Mouse (Mus musculus) Patski (cell line): ENCODE measurements around the gene Wfdc11. TPM values are rescaled to one million over a fixed set of nuclear protein-coding genes. Genes with fewer than 3 reads are reported as not detected.
A peak's percentile ranks its signal among the peaks of the same experiment; 100 is the strongest.
"Not testable (repeated sequence)": the region's sequence is repeated elsewhere in the genome, so short reads cannot be mapped to it uniquely, and the experiment has no call there.

Experiments used
- ATAC-seq: fragments of 100-300 bp; one replicate; pipeline ENCODE4 v1.8.0; 2021
- CTCF ChIA-PET: fragments of 350-600 bp; sonication (Branson Sonifier 250); formaldehyde crosslinking; loops from one replicate; lab custom pipeline; 2022; ENCODE audit warnings: inconsistent platforms; lab: Charles Lee
- POLR2A ChIA-PET: fragments of 350-600 bp; sonication (Branson Sonifier 250); formaldehyde crosslinking; loops from one replicate; lab custom pipeline; 2022; ENCODE audit warnings: antibody characterized with exemption, inconsistent platforms; lab: Charles Lee
- DNase-seq: peaks from one replicate; pipeline ENCODE4 v3.0.0-alpha.2; 2011; ENCODE audit warnings: low read depth, low spot score
- H3K27me3 ChIP-seq: fragments of 371-371 bp; one replicate; pipeline ENCODE4 v1.5.1; 2021
- CTCF ChIP-seq: fragments of 100-300 bp; IDR thresholded peaks from one replicate; pipeline ENCODE4 v1.5.1; 2021
- in situ Hi-C: fragments of 300-500 bp; cut with MboI; formaldehyde crosslinking; loops from 3 replicates; pipeline ENCODE4 v1.11.1; 2018; ENCODE audit warnings: low pct_unique_long_range_greater_than_20kb, mixed read lengths
- polyA plus RNA-seq: library from polyadenylated mRNA; unstranded; gene quantifications from one replicate; pipeline ENCODE4 v1.2.3, GENCODE M21; 2021

Wfdc11 gene
- not detected for polyA plus RNA-seq

DNA sequence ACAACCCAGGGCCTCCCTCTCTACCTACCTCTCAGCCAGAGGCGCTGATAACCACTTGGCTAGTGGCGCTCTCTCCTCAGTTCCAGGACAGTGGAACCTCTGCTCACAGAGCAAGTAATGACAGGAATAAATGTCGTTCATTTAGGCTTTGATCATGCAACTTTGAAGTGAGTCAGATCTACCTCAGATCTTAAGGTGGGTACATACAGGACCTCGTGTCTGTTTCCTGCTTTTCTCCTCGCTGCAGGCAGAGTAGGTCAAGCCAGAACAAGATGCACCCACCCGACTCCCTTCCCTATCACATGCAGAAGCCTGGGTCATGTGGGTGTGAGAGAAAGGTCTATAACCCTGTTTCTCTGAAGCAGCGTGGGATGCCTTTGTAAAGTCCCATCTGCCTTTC, at the start of gene Wfdc11:
Wfdc11 (minus strand) TSS at position 101 of the 400 bp plus-strand sequence.
- CTCF ChIA-PET, result no interaction called here
- POLR2A ChIA-PET, result no interaction called here
- in situ Hi-C loops, result no loop called here
- no peak for DNase-seq
- ATAC-seq, result no peak
- TF ChIP-seq CTCF, result no peak
- H3K27me3 ChIP-seq, result no peaks in the 10 kb centered on the region

DNA sequence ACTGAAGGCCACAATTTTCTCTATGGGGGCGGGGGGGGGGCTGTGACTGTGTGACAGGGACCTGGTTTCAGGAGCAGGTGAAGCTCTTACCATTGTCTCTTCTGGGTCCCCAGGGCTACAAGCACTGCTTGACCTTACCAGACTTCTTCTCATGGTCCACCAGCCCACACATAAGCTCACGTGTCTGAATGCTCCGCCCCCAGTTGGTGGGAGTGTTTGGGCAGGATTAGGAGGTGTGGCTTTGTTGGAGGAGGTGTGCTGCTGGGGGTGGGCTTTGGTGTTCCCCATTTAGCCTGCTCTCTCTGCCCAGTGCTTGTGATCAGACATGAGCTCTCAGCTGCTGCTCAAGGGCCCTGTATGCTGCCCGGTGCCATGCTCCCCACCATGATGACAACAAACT, 49.4 kb upstream of the Wfdc11 start:
- DNase-seq (no peak), ATAC-seq (no peak)
- H3K27me3 ChIP-seq, result peaks cover 15% of the 10 kb centered on the region
- in situ Hi-C loops, result loop anchor here (5.0 kb wide), 1 partner anchor 131 kb away; the partner anchor contains the start of gene Eppin
- no peak for TF ChIP-seq CTCF
- ChIA-PET CTCF (no interaction called here), POLR2A (no interaction called here)

DNA sequence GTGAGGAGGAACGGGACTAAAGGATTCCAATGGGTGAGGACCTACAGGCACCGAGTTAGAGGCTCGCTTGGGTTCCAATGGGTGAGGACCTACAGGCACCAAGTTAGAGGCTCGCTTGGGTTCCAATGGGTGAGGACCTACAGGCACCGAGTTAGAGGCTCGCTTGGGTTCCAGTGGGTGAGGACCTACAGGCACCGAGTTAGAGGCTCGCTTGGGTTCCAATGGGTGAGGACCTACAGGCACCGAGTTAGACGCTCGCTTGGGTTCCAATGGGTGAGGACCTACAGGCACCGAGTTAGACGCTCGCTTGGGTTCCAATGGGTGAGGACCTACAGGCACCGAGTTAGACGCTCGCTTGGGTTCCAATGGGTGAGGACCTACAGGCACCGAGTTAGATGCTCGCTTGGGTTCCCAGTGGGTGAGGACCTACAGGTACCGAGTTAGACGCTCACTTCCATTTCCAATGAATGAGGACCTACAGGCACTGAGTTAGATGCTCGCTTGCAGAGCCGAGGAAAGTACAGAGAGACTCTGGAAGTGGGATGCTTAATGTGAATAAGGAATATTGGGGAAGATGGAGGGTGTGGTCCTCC, 42.4 kb upstream of the Wfdc11 start:
- CTCF ChIA-PET, result interaction anchor here (1.2 kb wide), 1 partner anchor 125 kb away, joined by 3 read pairs; no protein-coding TSS in a partner anchor
- ATAC-seq, DNase-seq, in situ Hi-C loops, POLR2A ChIA-PET: not testable (repeated sequence)
- peaks cover 17% of the 10 kb centered on the region for H3K27me3 ChIP-seq

DNA sequence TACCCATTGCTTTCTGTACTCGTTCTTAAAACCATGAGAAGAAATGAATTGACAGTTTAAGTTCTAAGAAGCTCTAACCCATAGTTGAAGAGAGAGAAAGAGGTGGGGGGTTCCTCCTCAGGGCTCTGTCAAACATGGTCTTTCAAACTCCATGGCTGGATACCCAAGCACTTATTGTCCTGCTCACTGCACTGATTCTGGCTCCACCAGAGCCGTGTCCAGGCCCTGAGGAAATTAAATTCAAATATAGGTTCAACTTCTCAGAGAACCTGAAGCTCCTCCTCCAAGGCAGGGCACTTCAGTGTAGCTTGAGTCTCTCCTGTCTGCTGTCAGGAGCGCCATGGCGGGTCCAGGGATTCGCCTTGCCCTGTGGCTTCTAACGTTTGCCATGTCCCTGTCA, 41.1 kb upstream of the Wfdc11 start, which contains the start of gene Spint5:
Spint5 (plus strand) TSS at position 301 of the 400 bp plus-strand sequence.
- ChIA-PET CTCF (no interaction called here), POLR2A (no interaction called here)
- in situ Hi-C loops, result no loop called here
- ATAC-seq (no peak), DNase-seq (no peak)
- no peak for TF ChIP-seq CTCF
- peaks cover 17% of the 10 kb centered on the region for H3K27me3 ChIP-seq

GRCm38 (mm10) chr2:164705991-164706390, 32.1 kb upstream of the Wfdc11 start:
- ChIA-PET CTCF (no interaction called here), POLR2A (no interaction called here)
- in situ Hi-C loops, result no loop called here
- H3K27me3 ChIP-seq, result peaks cover 14% of the 10 kb centered on the region
- DNase-seq (no peak), ATAC-seq (no peak)
- no peak for TF ChIP-seq CTCF

DNA sequence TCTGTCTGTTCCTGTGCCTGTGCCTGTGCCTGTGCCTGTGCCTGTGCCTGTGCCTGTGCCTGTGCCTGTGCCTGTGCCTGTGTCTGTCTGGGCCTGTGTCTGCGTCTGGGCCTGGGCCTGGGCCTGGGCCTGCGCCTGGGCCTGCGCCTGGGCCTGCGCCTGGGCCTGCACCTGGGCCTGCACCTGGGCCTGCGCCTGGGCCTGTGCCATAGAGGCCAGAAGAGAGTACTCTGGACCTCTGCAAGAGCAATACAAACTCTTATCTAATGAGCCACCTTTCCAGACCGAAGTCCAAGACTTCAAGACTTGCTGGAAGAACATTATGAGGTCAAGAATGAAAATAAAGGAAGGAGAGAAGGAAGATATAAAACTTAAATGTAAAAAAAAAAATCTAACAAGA, 31.4 kb upstream of the Wfdc11 start:
- ChIA-PET POLR2A (no interaction called here), CTCF (no interaction called here)
- in situ Hi-C loops, result no loop called here
- peaks cover 19% of the 10 kb centered on the region for H3K27me3 ChIP-seq
- DNase-seq (no peak), ATAC-seq (no peak)
- no peak for TF ChIP-seq CTCF

DNA sequence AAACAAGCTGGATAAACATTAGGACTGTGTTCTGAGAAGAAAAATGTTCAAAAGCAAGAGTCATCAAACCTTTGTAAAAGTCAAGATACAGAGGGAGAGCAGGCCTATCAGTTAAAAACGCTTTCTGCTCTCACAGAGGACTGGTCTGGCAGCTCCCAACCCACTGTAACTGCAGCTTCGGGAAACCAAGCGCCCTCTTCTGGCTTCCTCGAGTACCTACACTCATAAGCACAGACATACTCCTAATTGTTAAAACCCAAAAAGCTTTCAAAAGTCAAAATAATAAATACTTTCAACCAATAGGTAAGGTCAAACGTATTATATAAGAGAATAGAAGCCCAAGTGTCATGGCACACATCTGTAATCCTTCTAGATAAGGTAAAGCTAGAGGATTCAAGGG, 30.3 kb upstream of the Wfdc11 start:
- in situ Hi-C loops, result no loop called here
- DNase-seq, result no peak
- TF ChIP-seq CTCF, result peak; percentile 14
- ATAC-seq, result no peak
- POLR2A ChIA-PET, result no interaction called here
- peaks cover 18% of the 10 kb centered on the region for H3K27me3 ChIP-seq
- CTCF ChIA-PET, result no interaction called here

- ChIA-PET POLR2A (interaction anchor here (1.0 kb wide), 1 partner anchor 17 kb away, joined by 3 read pairs; no protein-coding TSS in a partner anchor), CTCF (interaction anchor here (1.4 to 1.6 kb wide), 2 partner anchors 8 to 17 kb away, joined by 4 read pairs; no protein-coding TSS in a partner anchor)
- in situ Hi-C loops, result no loop called here
- H3K27me3 ChIP-seq, result peaks cover 30% of the 10 kb centered on the region
- no peak for TF ChIP-seq CTCF
- no peak for DNase-seq
- no peak for ATAC-seq
Observed at GRCm38 (mm10) chr2:164701761-164702160, 27.9 kb upstream of the Wfdc11 start.

DNA sequence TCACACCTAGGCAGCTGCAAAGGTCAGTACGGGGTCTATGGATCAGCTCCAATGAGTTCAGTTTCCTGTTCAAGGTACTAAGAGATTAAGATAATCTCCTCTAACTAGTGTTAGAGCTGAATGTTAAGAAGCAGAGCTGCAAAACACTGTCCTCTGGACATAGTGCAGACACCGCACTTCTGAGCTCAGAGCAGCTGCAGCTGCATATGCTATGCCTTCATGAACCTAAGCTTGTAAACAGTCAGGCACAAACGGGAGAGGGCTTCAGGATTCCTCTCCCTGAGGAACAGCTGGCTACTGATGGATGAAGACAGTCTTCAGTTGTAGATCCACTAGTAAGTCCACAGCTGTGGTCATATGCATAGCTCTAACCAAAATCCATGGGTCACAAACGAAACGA, 27.1 kb upstream of the Wfdc11 start:
- POLR2A ChIA-PET, result interaction anchor here (1.0 kb wide), 1 partner anchor 18 kb away, joined by 3 read pairs; no protein-coding TSS in a partner anchor
- no peak for DNase-seq

GRCm38 (mm10) chr2:164698201-164698600, 24.3 kb upstream of the Wfdc11 start, which contains the start of gene Spint4:
TSS of gene Spint4 (plus strand) at chr2:164698501.
- in situ Hi-C loops, result no loop called here
- ATAC-seq (no peak), DNase-seq (no peak)
- peaks cover 34% of the 10 kb centered on the region for H3K27me3 ChIP-seq
- CTCF ChIA-PET, result interaction anchor here (1.0 to 2.1 kb wide), 5 partner anchors 9 to 106 kb away, joined by 3 to 7 read pairs (median 3); no protein-coding TSS in a partner anchor
- no peak for TF ChIP-seq CTCF
- POLR2A ChIA-PET, result interaction anchor here (0.5 kb wide), 1 partner anchor 27 kb away, joined by 5 read pairs; no protein-coding TSS in a partner anchor

More for the DNA sequence above, 27.1 kb upstream of the Wfdc11 start:
- H3K27me3 ChIP-seq, result peaks cover 30% of the 10 kb centered on the region
- ATAC-seq, result no peak
- in situ Hi-C loops, result no loop called here
- CTCF ChIA-PET, result interaction anchor here (0.9 to 1.6 kb wide), 3 partner anchors 9 to 18 kb away, joined by 3 to 4 read pairs (median 4); no protein-coding TSS in a partner anchor
- TF ChIP-seq CTCF, result no peak

- in situ Hi-C loops, result loop anchor here (5.0 kb wide), 1 partner anchor 42 kb away; no protein-coding TSS in a partner anchor
- DNase-seq (no peak), ATAC-seq (no peak)
- CTCF ChIA-PET, result interaction anchor here (1.3 kb wide), 1 partner anchor 93 kb away, joined by 4 read pairs; no protein-coding TSS in a partner anchor
- H3K27me3 ChIP-seq, result no peaks in the 10 kb centered on the region
- no peak for TF ChIP-seq CTCF
- POLR2A ChIA-PET, result no interaction called here
Observed at GRCm38 (mm10) chr2:164684807-164685206, 10.9 kb upstream of the Wfdc11 start, which contains the start of gene Wfdc13. TSS of gene Wfdc13 (plus strand) at chr2:164685107.
